Comparison of ENCODE assay signal across 8 mouse cellular contexts in genomic region chr2:84838593-84838949, GRCm38 (mm10). TPM values are rescaled to one million over a fixed set of nuclear protein-coding genes. Genes with fewer than 3 reads are reported as not detected.
DNase-seq lines count a peak whose midpoint lies in the region; ATAC-seq and TF ChIP-seq lines count a peak whose summit lies in the region.

Gene Slc43a1, plus strand, starts transcription at chr2:84838850.

- H3K9ac ChIP-seq in heart, adult 2 months (ENCODE audit: low read depth, low read length) = peak within 1 kb of the TSS; percentile 59
- peak within 1 kb of the TSS; percentile 89 for H3K9ac ChIP-seq in forebrain, embryonic 11.5 days (ENCODE audit: low read length)
- peak within 1 kb of the TSS; percentile 81 for H3K9ac ChIP-seq in liver, embryonic 11.5 days (ENCODE audit: low read depth, low read length)

- H3K9me3 ChIP-seq in forebrain, embryonic 11.5 days (ENCODE audit: control insufficient read depth, low read length) = no peaks in the 10 kb centered on the region
- no peaks in the 10 kb centered on the region for H3K9me3 ChIP-seq in liver, embryonic 11.5 days (ENCODE audit: control insufficient read depth, low read length)

- peak within 1 kb of the TSS; percentile 69 for H3K4me3 ChIP-seq in heart, adult 2 months
- peak within 1 kb of the TSS; percentile 68 for H3K4me3 ChIP-seq in forebrain, embryonic 11.5 days (ENCODE audit: low read depth, low read length)
- H3K4me3 ChIP-seq in liver, embryonic 11.5 days (ENCODE audit: low read depth, low read length) = peak within 1 kb of the TSS; percentile 67

- H3K4me1 ChIP-seq in heart, adult 2 months (ENCODE audit: control insufficient read depth, insufficient read depth, low read length) = no peaks in the 10 kb centered on the region; the same call in 1 of the 2 replicates
- H3K4me1 ChIP-seq in forebrain, embryonic 11.5 days (replicated peaks; ENCODE audit: control insufficient read depth, insufficient read depth, low read length) = peaks cover 7% of the 10 kb centered on the region; the same call in 1 of the 2 replicates
- peaks cover 29% of the 10 kb centered on the region for H3K4me1 ChIP-seq in liver, embryonic 11.5 days (replicated peaks; ENCODE audit: control insufficient read depth, insufficient read depth, low read length)

- H3K27me3 ChIP-seq in heart, adult 2 months (ENCODE audit: control insufficient read depth, insufficient read depth, low read length) = peaks cover 4% of the 10 kb centered on the region; the same call in 1 of the 2 replicates
- H3K27me3 ChIP-seq in forebrain, embryonic 11.5 days (ENCODE audit: control insufficient read depth, insufficient read depth, low read length) = peaks cover 5% of the 10 kb centered on the region; the same call in 1 of the 2 replicates
- H3K27me3 ChIP-seq in liver, embryonic 11.5 days (replicated peaks; ENCODE audit: control insufficient read depth, insufficient read depth, low read length) = no peaks in the 10 kb centered on the region

- no peak for TF ChIP-seq EP300 in heart, adult 2 months (IDR thresholded peaks at IDR 0.05; ENCODE audit: insufficient read depth, low read depth, low read length)

- intact Hi-C loops in heart, adult 2 months (cut with DNase I) = no loop called here

- no peaks in the 10 kb centered on the region for H3K79me2 ChIP-seq in heart, adult 2 months (replicated peaks; ENCODE audit: control insufficient read depth, insufficient read depth, low read length)

- no peak for ATAC-seq in forebrain, embryonic 11.5 days (replicated peaks; ENCODE audit: low FRiP score)
- no peak for ATAC-seq in liver, embryonic 11.5 days (replicated peaks; ENCODE audit: low FRiP score)

- no peaks in the 10 kb centered on the region for H3K36me3 ChIP-seq in heart, adult 2 months (ENCODE audit: control insufficient read depth, insufficient read depth, low read length)
- H3K36me3 ChIP-seq in forebrain, embryonic 11.5 days (ENCODE audit: control insufficient read depth, insufficient read depth, low read length) = no peaks in the 10 kb centered on the region
- H3K36me3 ChIP-seq in liver, embryonic 11.5 days (ENCODE audit: control insufficient read depth, insufficient read depth, low read length) = no peaks in the 10 kb centered on the region

- no peak for DNase-seq in heart, adult 2 months
- no peak for DNase-seq in heart, adult 9 months (ENCODE audit: low spot score in 2 of 2)
- peak; percentile 28 for DNase-seq in 416B (ENCODE audit: low read depth)
- no peak for DNase-seq in forebrain, embryonic 11.5 days (ENCODE audit: low spot score)
- no peak for DNase-seq in liver, embryonic 11.5 days (ENCODE audit: low spot score)
- no peak for DNase-seq in T-cell, adult 2 months (ENCODE audit: low spot score)
- no peak for DNase-seq in urinary bladder, postnatal 36 days (ENCODE audit: low spot score in 2 of 2)
- DNase-seq in cerebellum, postnatal 36 days = no peak

- no peak for TF ChIP-seq CTCF in heart, adult 2 months (IDR thresholded peaks at IDR 0.05)

- peak within 1 kb of the TSS; percentile 96 for H3K4me2 ChIP-seq in forebrain, embryonic 11.5 days (ENCODE audit: low read depth, low read length, severe bottlenecking)
- peak within 1 kb of the TSS; percentile 89 for H3K4me2 ChIP-seq in liver, embryonic 11.5 days

- peak within 1 kb of the TSS; percentile 68 for H3K27ac ChIP-seq in heart, adult 2 months
- H3K27ac ChIP-seq in forebrain, embryonic 11.5 days (ENCODE audit: low read depth, low read length) = peak within 1 kb of the TSS; percentile 74
- H3K27ac ChIP-seq in liver, embryonic 11.5 days (ENCODE audit: low read depth, low read length) = peak within 1 kb of the TSS; percentile 95

- TF ChIP-seq POLR2A in heart, adult 2 months (IDR thresholded peaks at IDR 0.05; ENCODE audit: insufficient read depth, low read depth, low read length) = no peak

- 58% methylated on average over 10 of the region's 10 CpGs for WGBS in heart, adult 2 months
- 18% methylated on average over 10 of the region's 10 CpGs for WGBS in forebrain, embryonic 11.5 days
- 21% methylated on average over 10 of the region's 10 CpGs for WGBS in liver, embryonic 11.5 days

RNA-seq across cellular contexts. Expression of gene Slc43a1, which starts in this region (rescaled TPM):
- total RNA-seq in heart, adult 2 months (2021) = 1 to 10 TPM; 2.1 to 2.3 TPM
- polyA plus RNA-seq in heart, adult 2 months (2012; rRNA removed) = 3.7 and 6.7 TPM in 2 replicates
- polyA plus RNA-seq in forebrain, embryonic 11.5 days (2014; fragmentation: Nextera tagmentation; extraction: Ambion mirVana) = 22.0 and 27.5 TPM in 2 replicates
- polyA plus RNA-seq in liver, embryonic 11.5 days (2014; fragmentation: Nextera tagmentation; extraction: Ambion mirVana) = 83.2 and 101 TPM in 2 replicates
